Mouse (Mus musculus): ENCODE results near the gene Olfr172. TPM values are rescaled to one million over a fixed set of nuclear protein-coding genes. Genes with fewer than 3 reads are reported as not detected.

Olfr172 gene
- not detected in 2 replicates for polyA plus RNA-seq (2012; ENCODE audit: low replicate concordance)

GRCm38 (mm10) chr16:58763076-58763475 lies at the start of gene Olfr172:
Gene Olfr172, minus strand, starts transcription at chr16:58763176.

GRCm38 (mm10) chr16:58800168-58800567 lies 37.2 kb upstream of the Olfr172 start, which contains the start of gene Olfr173:
Gene Olfr173, minus strand, starts transcription at chr16:58800268.

GRCm38 (mm10) chr16:58727477-58728131 lies 35.4 kb downstream of the Olfr172 start, which contains the start of gene Cldnd1:
Gene Cldnd1, plus strand, starts transcription at chr16:58727910.

GRCm38 (mm10) chr16:58718666-58719120 lies 44.3 kb downstream of the Olfr172 start, which contains the start of gene Gpr15:
Gene Gpr15, minus strand, starts transcription at chr16:58719070.

Other genes with a start within 250 kb of the Olfr172 start
- gene St3gal6, start 238.9 kb downstream of the Olfr172 start, polyA plus RNA-seq (2012; ENCODE audit: low replicate concordance) = 57.2 and 67.0 TPM in 2 replicates
- not detected in 2 replicates for gene Gm813, start 146.2 kb downstream of the Olfr172 start, polyA plus RNA-seq (2012; ENCODE audit: low replicate concordance)
- gene E330017A01Rik, start 124.4 kb downstream of the Olfr172 start, polyA plus RNA-seq (2012; ENCODE audit: low replicate concordance) = not detected in 2 replicates
- gene Cpox, start 92.9 kb downstream of the Olfr172 start, polyA plus RNA-seq (2012; ENCODE audit: low replicate concordance) = 7.4 and 15.5 TPM in 2 replicates
- 0.18 and 0.24 TPM in 2 replicates for gene Gpr15, start 44.1 kb downstream of the Olfr172 start, polyA plus RNA-seq (2012; ENCODE audit: low replicate concordance)
- gene Cldnd1, start 35.3 kb downstream of the Olfr172 start, polyA plus RNA-seq (2012; ENCODE audit: low replicate concordance) = 2.6 and 3.2 TPM in 2 replicates
- gene Olfr173, start 37.1 kb upstream of the Olfr172 start, polyA plus RNA-seq (2012; ENCODE audit: low replicate concordance) = not detected in 2 replicates
- gene Olfr175-ps1, start 63.6 kb upstream of the Olfr172 start, polyA plus RNA-seq (2012; ENCODE audit: low replicate concordance) = not detected in 2 replicates
- not detected in 2 replicates for gene Olfr177, start 111.6 kb upstream of the Olfr172 start, polyA plus RNA-seq (2012; ENCODE audit: low replicate concordance)
- gene Olfr178, start 128.9 kb upstream of the Olfr172 start, polyA plus RNA-seq (2012; ENCODE audit: low replicate concordance) = not detected in 2 replicates
- gene Olfr181, start 165.6 kb upstream of the Olfr172 start, polyA plus RNA-seq (2012; ENCODE audit: low replicate concordance) = not detected in 2 replicates
- not detected in 2 replicates for gene Olfr180, start 166.2 kb upstream of the Olfr172 start, polyA plus RNA-seq (2012; ENCODE audit: low replicate concordance)
- gene Olfr183, start 232.2 kb upstream of the Olfr172 start, polyA plus RNA-seq (2012; ENCODE audit: low replicate concordance) = not detected in 2 replicates